Mouse (Mus musculus): ENCODE measurements around the gene Gm20425.

- TF ChIP-seq CTCF (IDR thresholded peaks at IDR 0.05; ENCODE audit: low read depth, low read length) (no peak), POLR2A (IDR thresholded peaks at IDR 0.05; ENCODE audit: insufficient read depth, low read length) (no peak), EP300 (IDR thresholded peaks at IDR 0.05; ENCODE audit: insufficient read depth, low read depth, low read length) (no peak)
Measured at GRCm38 (mm10) chr9:103226806-103227205, 3.3 kb downstream of the Gm20425 start.

Data from ES-Bruce4 (cell line).